Mouse (Mus musculus): ENCODE results near the gene Zfp128. TPM values are rescaled to one million over a fixed set of nuclear protein-coding genes. Genes with fewer than 3 reads are reported as not detected.
"Not testable (repeated sequence)": the region's sequence is repeated elsewhere in the genome, so short reads cannot be mapped to it uniquely, and the experiment has no call there.

Zfp128 gene
- total RNA-seq, 2 experiments from 2014 or later: 2.0 to 5.9 TPM

GRCm38 (mm10) chr7:12921318-12921704, 40.3 kb downstream of the Zfp128 start:
- ATAC-seq (replicated peaks; ENCODE audit: poor library complexity): no peak

GRCm38 (mm10) chr7:12921705-12922465, 40.9 kb downstream of the Zfp128 start, which contains the start of gene Rps5:
Gene Rps5 (plus strand): TSS chr7:12922290.
- ATAC-seq (replicated peaks; ENCODE audit: poor library complexity): peak; percentile 89

- no peak for ATAC-seq (replicated peaks; ENCODE audit: poor library complexity)
These were observed 41.8 kb downstream of the Zfp128 start for GRCm38 (mm10) chr7:12922729-12923128.

- no peak for ATAC-seq (replicated peaks; ENCODE audit: poor library complexity)
These were observed 45.3 kb downstream of the Zfp128 start for GRCm38 (mm10) chr7:12926316-12926715.

- ATAC-seq (replicated peaks; ENCODE audit: poor library complexity): 0 out of 2 replicates have a peak, but pooled peaks have one; percentile 0
These were observed 46.3 kb downstream of the Zfp128 start, which contains the start of gene Rnf225 for GRCm38 (mm10) chr7:12927191-12927680. Gene Rnf225 (plus strand): TSS chr7:12927416.

GRCm38 (mm10) chr7:12927693-12928589, 47.0 kb downstream of the Zfp128 start:
- peak; percentile 53 for ATAC-seq (replicated peaks; ENCODE audit: poor library complexity)

- ATAC-seq (replicated peaks; ENCODE audit: poor library complexity): no peak
These were observed 52.7 kb downstream of the Zfp128 start for GRCm38 (mm10) chr7:12933615-12934140.

GRCm38 (mm10) chr7:12934808-12935207, 53.8 kb downstream of the Zfp128 start:
- ATAC-seq (replicated peaks; ENCODE audit: poor library complexity): peak; percentile 49; the same call in 1 of the 2 replicates

GRCm38 (mm10) chr7:12937254-12937803, 56.4 kb downstream of the Zfp128 start:
- not testable (repeated sequence) for ATAC-seq (replicated peaks; ENCODE audit: poor library complexity)

- ATAC-seq (replicated peaks; ENCODE audit: poor library complexity): no peak
These were observed 59.6 kb downstream of the Zfp128 start for GRCm38 (mm10) chr7:12940599-12940998.

Other genes with a start within 250 kb of the Zfp128 start
- not detected in 2 replicates for gene Vmn2r54, start 240.9 kb upstream of the Zfp128 start, total RNA-seq (2015)
- gene Vmn2r54, start 240.9 kb upstream of the Zfp128 start, total RNA-seq (2017): not detected in 2 replicates
- not detected in 2 replicates for gene Vmn2r55, start 196.2 kb upstream of the Zfp128 start, total RNA-seq (2015)
- gene Vmn2r55, start 196.2 kb upstream of the Zfp128 start, total RNA-seq (2017): not detected in 2 replicates
- not detected in 2 replicates for gene Vmn2r56, start 146.2 kb upstream of the Zfp128 start, total RNA-seq (2015)
- not detected in 2 replicates for gene Vmn2r56, start 146.2 kb upstream of the Zfp128 start, total RNA-seq (2017)
- gene Zscan18, start 77.5 kb upstream of the Zfp128 start, total RNA-seq (2015): 0.95 and 2.0 TPM in 2 replicates
- gene Zscan18, start 77.5 kb upstream of the Zfp128 start, total RNA-seq (2017): 1.1 and 1.7 TPM in 2 replicates
- gene Zfp329, start 62.3 kb upstream of the Zfp128 start, total RNA-seq (2015): 6.5 and 7.5 TPM in 2 replicates
- 6.2 and 7.8 TPM in 2 replicates for gene Zfp329, start 62.3 kb upstream of the Zfp128 start, total RNA-seq (2017)
- gene Zfp110, start 46.4 kb upstream of the Zfp128 start, total RNA-seq (2015): 26.4 and 30.9 TPM in 2 replicates
- gene Zfp110, start 46.4 kb upstream of the Zfp128 start, total RNA-seq (2017): 31.2 and 36.8 TPM in 2 replicates
- 20.6 and 22.2 TPM in 2 replicates for gene Zscan22, start 16.6 kb downstream of the Zfp128 start, total RNA-seq (2015)
- gene Zscan22, start 16.6 kb downstream of the Zfp128 start, total RNA-seq (2017): 6.4 and 8.2 TPM in 2 replicates
- gene Rps5, start 41.1 kb downstream of the Zfp128 start, total RNA-seq (2015): 3,071 and 3,115 TPM in 2 replicates
- gene Rps5, start 41.1 kb downstream of the Zfp128 start, total RNA-seq (2017): 1,264 and 1,790 TPM in 2 replicates
- 0.76 and 1.0 TPM in 2 replicates for gene Rnf225, start 46.2 kb downstream of the Zfp128 start, total RNA-seq (2015)
- gene Rnf225, start 46.2 kb downstream of the Zfp128 start, total RNA-seq (2017): 0.57 and 0.62 TPM in 2 replicates
- 3.9 and 4.0 TPM in 2 replicates for gene Zfp324, start 84.7 kb downstream of the Zfp128 start, total RNA-seq (2015)
- 6.5 and 8.5 TPM in 2 replicates for gene Zfp324, start 84.7 kb downstream of the Zfp128 start, total RNA-seq (2017)
- 3.1 and 4.4 TPM in 2 replicates for gene Zfp446, start 96.7 kb downstream of the Zfp128 start, total RNA-seq (2015)
- 2.6 and 3.3 TPM in 2 replicates for gene Zfp446, start 96.7 kb downstream of the Zfp128 start, total RNA-seq (2017)
- gene Slc27a5, start 117.0 kb downstream of the Zfp128 start, total RNA-seq (2015): not detected in 2 replicates
- gene Slc27a5, start 117.0 kb downstream of the Zfp128 start, total RNA-seq (2017): not detected in 2 replicates
- gene Trim28, start 117.9 kb downstream of the Zfp128 start, total RNA-seq (2015): 389 and 409 TPM in 2 replicates
- gene Trim28, start 117.9 kb downstream of the Zfp128 start, total RNA-seq (2017): 506 and 507 TPM in 2 replicates
- gene Zbtb45, start 128.9 kb downstream of the Zfp128 start, total RNA-seq (2015): 11.4 and 13.8 TPM in 2 replicates
- 7.8 and 9.8 TPM in 2 replicates for gene Zbtb45, start 128.9 kb downstream of the Zfp128 start, total RNA-seq (2017)
- 145 and 150 TPM in 2 replicates for gene Chmp2a, start 153.6 kb downstream of the Zfp128 start, total RNA-seq (2015)
- gene Chmp2a, start 153.6 kb downstream of the Zfp128 start, total RNA-seq (2017): 168 and 203 TPM in 2 replicates
- 150 and 160 TPM in 2 replicates for gene Ube2m, start 157.1 kb downstream of the Zfp128 start, total RNA-seq (2015)
- 123 and 179 TPM in 2 replicates for gene Ube2m, start 157.1 kb downstream of the Zfp128 start, total RNA-seq (2017)
- 0.37 and 1.1 TPM in 2 replicates for gene Mzf1, start 173.6 kb downstream of the Zfp128 start, total RNA-seq (2015)
- gene Mzf1, start 173.6 kb downstream of the Zfp128 start, total RNA-seq (2017): 0.25 and 1.1 TPM in 2 replicates
- gene Vmn1r85, start 214.0 kb downstream of the Zfp128 start, total RNA-seq (2015): not detected in 2 replicates
- gene Vmn1r85, start 214.0 kb downstream of the Zfp128 start, total RNA-seq (2017): not detected in 2 replicates
- gene Vmn1r86, start 238.7 kb downstream of the Zfp128 start, total RNA-seq (2015): not detected in 2 replicates
- not detected in 2 replicates for gene Vmn1r86, start 238.7 kb downstream of the Zfp128 start, total RNA-seq (2017)

All from megakaryocyte progenitor cell, adult 5-6 weeks (primary cell).